In genomic region chr19:15950225-15950624, GRCm38 (mm10) we compare ENCODE assay signal across 15 mouse cellular contexts. TPM values are rescaled to one million over a fixed set of nuclear protein-coding genes. Genes with fewer than 3 reads are reported as not detected.
DNase-seq lines count a peak whose midpoint lies in the region; ATAC-seq and TF ChIP-seq lines count a peak whose summit lies in the region.
"Had no signal": no experiment of that assay in that cellular context is flagged by ENCODE, and none has a peak within 500 bp of the region (broad histone marks: within the 10 kb centered on the region; RNA-seq: fewer than 3 reads in every experiment).

No protein-coding gene starts in this region.

- H3K27me3 ChIP-seq in hindbrain, embryonic 14.5 days (ENCODE audit: control insufficient read depth, insufficient read depth, low read length), result no peaks in the 10 kb centered on the region
- no peaks in the 10 kb centered on the region for H3K27me3 ChIP-seq in hindbrain, embryonic 11.5 days (ENCODE audit: control insufficient read depth, insufficient read depth, low read length)
- no peaks in the 10 kb centered on the region for H3K27me3 ChIP-seq in lung, postnatal 0 days (replicated peaks; ENCODE audit: insufficient read depth, low read length)
- H3K27me3 ChIP-seq: CH12.LX; liver, embryonic 15.5 days had no signal

- H3K9me3 ChIP-seq in hindbrain, embryonic 14.5 days (ENCODE audit: control insufficient read depth, low read length), result 0 out of 2 replicates have a peak, but pooled peaks cover under 1% of the 10 kb centered on the region
- H3K9me3 ChIP-seq in hindbrain, embryonic 11.5 days (ENCODE audit: control insufficient read depth, low read length), result no peaks in the 10 kb centered on the region
- H3K9me3 ChIP-seq in lung, postnatal 0 days (ENCODE audit: low read length), result no peaks in the 10 kb centered on the region
- H3K9me3 ChIP-seq: liver, embryonic 15.5 days had no signal

- WGBS in hindbrain, embryonic 14.5 days, result 78% methylated on average over 3 of the region's 3 CpGs
- WGBS in hindbrain, embryonic 11.5 days, result 85% methylated on average over 3 of the region's 3 CpGs
- WGBS in lung, postnatal 0 days, result 38% methylated on average over 3 of the region's 3 CpGs

- TF ChIP-seq CTCF in lung, postnatal 0 days (IDR thresholded peaks at IDR 0.05), result no peak
- no peak for TF ChIP-seq CTCF in layer of hippocampus, adult 2 months (conservative IDR thresholded peaks at IDR 0.05)

- no peak overlapping the region for H3K9ac ChIP-seq in hindbrain, embryonic 14.5 days
- H3K9ac ChIP-seq in hindbrain, embryonic 11.5 days (ENCODE audit: low read depth, low read length), result no peak overlapping the region
- H3K9ac ChIP-seq in lung, postnatal 0 days (replicated peaks; ENCODE audit: low read depth), result no peak overlapping the region
- H3K9ac ChIP-seq: liver, embryonic 15.5 days had no signal

- no peak for DNase-seq in hindbrain, embryonic 14.5 days (ENCODE audit: low spot score)
- DNase-seq in hindbrain, embryonic 11.5 days (ENCODE audit: low spot score), result no peak
- DNase-seq in lung, postnatal 0 days (ENCODE audit: low spot score), result peak; percentile 60
- DNase-seq in lung, postnatal 36 days, result no peak
- DNase-seq in brain, adult 2 months (ENCODE audit: low read depth, low spot score), result peak; percentile 8
- DNase-seq in mesoderm, embryonic 11.5 days (ENCODE audit: low read depth, low spot score), result peak; percentile 12
- no peak for DNase-seq in layer of hippocampus, adult 2 months (ENCODE audit: low spot score in 2 of 2)
- no peak for DNase-seq in left cerebral cortex, adult 9 months (ENCODE audit: low spot score in 2 of 2)
- DNase-seq: adrenal gland, postnatal 25 days; cerebellum, adult 11 months; left cerebral cortex, postnatal 4 days; spleen, adult 18-20 months had no signal

- H3K4me2 ChIP-seq in hindbrain, embryonic 14.5 days (replicated peaks), result no peak overlapping the region
- no peak overlapping the region for H3K4me2 ChIP-seq in hindbrain, embryonic 11.5 days (replicated peaks; ENCODE audit: low read depth, low read length)
- no peak overlapping the region for H3K4me2 ChIP-seq in lung, postnatal 0 days (replicated peaks; ENCODE audit: low read depth, low read length)
- H3K4me2 ChIP-seq: liver, embryonic 15.5 days; midbrain, embryonic 11.5 days had no signal

- ATAC-seq in hindbrain, embryonic 14.5 days (ENCODE audit: low FRiP score), result peak; percentile 43; the same call in 1 of the 2 replicates
- ATAC-seq in hindbrain, embryonic 11.5 days (ENCODE audit: low FRiP score), result no peak
- peak; percentile 34 for ATAC-seq in lung, postnatal 0 days

- TF ChIP-seq EP300 in lung, postnatal 0 days (IDR thresholded peaks at IDR 0.05), result no peak

- no peak overlapping the region for H3K4me3 ChIP-seq in hindbrain, embryonic 14.5 days (replicated peaks; ENCODE audit: low read length)
- H3K4me3 ChIP-seq in hindbrain, embryonic 11.5 days (ENCODE audit: low read depth, low read length), result no peak overlapping the region
- H3K4me3 ChIP-seq in lung, postnatal 0 days (ENCODE audit: low read depth, low read length), result no peak overlapping the region
- H3K4me3 ChIP-seq in layer of hippocampus, adult 2 months, result no peak overlapping the region
- H3K4me3 ChIP-seq: liver, embryonic 15.5 days had no signal

- H3K36me3 ChIP-seq in hindbrain, embryonic 14.5 days (replicated peaks; ENCODE audit: control insufficient read depth, insufficient read depth), result peaks cover 8% of the 10 kb centered on the region
- no peaks in the 10 kb centered on the region for H3K36me3 ChIP-seq in hindbrain, embryonic 11.5 days (ENCODE audit: control insufficient read depth, insufficient read depth, low read length)
- no peaks in the 10 kb centered on the region for H3K36me3 ChIP-seq in lung, postnatal 0 days (ENCODE audit: insufficient read depth, low read length)

- H3K27ac ChIP-seq in hindbrain, embryonic 14.5 days, result no peak overlapping the region
- H3K27ac ChIP-seq in hindbrain, embryonic 11.5 days (ENCODE audit: low read depth, low read length), result no peak overlapping the region
- no peak overlapping the region for H3K27ac ChIP-seq in lung, postnatal 0 days (ENCODE audit: low read length)
- H3K27ac ChIP-seq in layer of hippocampus, adult 2 months, result no peak overlapping the region
- H3K27ac ChIP-seq: liver, embryonic 15.5 days had no signal

- no peaks in the 10 kb centered on the region for H3K4me1 ChIP-seq in hindbrain, embryonic 14.5 days (replicated peaks; ENCODE audit: control insufficient read depth, insufficient read depth, low read length)
- no peaks in the 10 kb centered on the region for H3K4me1 ChIP-seq in hindbrain, embryonic 11.5 days (replicated peaks; ENCODE audit: control insufficient read depth, insufficient read depth, low read length)
- H3K4me1 ChIP-seq in lung, postnatal 0 days (ENCODE audit: insufficient read depth, low read depth, low read length), result no peaks in the 10 kb centered on the region
- H3K4me1 ChIP-seq: liver, embryonic 15.5 days had no signal

RNA-seq across cellular contexts. Expression of gene Psat1, which starts 3.1 kb away (rescaled TPM):
- 87.7 and 97.9 TPM in 2 replicates for polyA plus RNA-seq in hindbrain, embryonic 14.5 days (2014; fragmentation: Nextera tagmentation; extraction: Ambion mirVana)
- 107 and 116 TPM in 2 replicates for polyA plus RNA-seq in hindbrain, embryonic 11.5 days (2014; fragmentation: Nextera tagmentation; extraction: Ambion mirVana)
- 35.2 and 47.8 TPM in 2 replicates for polyA plus RNA-seq in lung, postnatal 0 days (2015; fragmentation: Nextera tagmentation; extraction: Ambion mirVana)
- 100 to 1,000 TPM; 104 to 107 TPM for total RNA-seq in layer of hippocampus, adult 2 months (2021)

RNA-seq across cellular contexts. Expression of gene Cep78, which starts 34.6 kb away (rescaled TPM):
- 27.9 and 29.4 TPM in 2 replicates for polyA plus RNA-seq in hindbrain, embryonic 14.5 days (2014; fragmentation: Nextera tagmentation; extraction: Ambion mirVana)
- polyA plus RNA-seq in hindbrain, embryonic 11.5 days (2014; fragmentation: Nextera tagmentation; extraction: Ambion mirVana), result 52.3 and 52.6 TPM in 2 replicates
- polyA plus RNA-seq in lung, postnatal 0 days (2015; fragmentation: Nextera tagmentation; extraction: Ambion mirVana), result 10.4 and 12.3 TPM in 2 replicates
- total RNA-seq in layer of hippocampus, adult 2 months (2021), result 10 to 100 TPM; 11.0 to 12.7 TPM

Comparison
In these comparisons a context has a peak if more than half of its experiments do, and no peak if none do; other contexts are left out.
1. DNase-seq: peak in lung, postnatal 0 days (single experiment), brain, adult 2 months (single experiment) and mesoderm, embryonic 11.5 days (single experiment); none in hindbrain, embryonic 14.5 days (single experiment), hindbrain, embryonic 11.5 days (single experiment), lung, postnatal 36 days (single experiment), layer of hippocampus, adult 2 months (0 of 2) and left cerebral cortex, adult 9 months (0 of 2).